Mouse (Mus musculus) lung, embryonic 16.5 days (tissue): ENCODE measurements around the gene Ndst4. TPM values are rescaled to one million over a fixed set of nuclear protein-coding genes. Genes with fewer than 3 reads are reported as not detected.

Experiments used
- ATAC-seq: fragments of 200-750 bp; cut with Nextera tagmentation; 2 replicates; pipeline ENCODE4 v1.8.0; 2017; ENCODE audit warnings: low read depth, mild to moderate bottlenecking, moderate library complexity
- H3K27ac ChIP-seq: fragments of 300-500 bp; sonication (generic); 2 replicates; pipeline ENCODE4 v1.5.1; 2014; ENCODE audit warnings: mild to moderate bottlenecking, control low read depth, low read length
- H3K27me3 ChIP-seq: fragments of 300-500 bp; sonication (generic); 2 replicates; pipeline ENCODE4 v1.6.1; 2014; ENCODE audit warnings: low read depth, low read length, mixed read lengths; ENCODE audit not compliant: control insufficient read depth, insufficient read depth
- H3K36me3 ChIP-seq: fragments of 300-500 bp; sonication (generic); 2 replicates; pipeline ENCODE4 v1.6.1; 2014; ENCODE audit warnings: low read length; ENCODE audit not compliant: control insufficient read depth, insufficient read depth
- H3K4me1 ChIP-seq: fragments of 300-500 bp; sonication (generic); replicated peaks from 2 replicates; pipeline ENCODE4 v1.6.1; 2014; ENCODE audit warnings: low read length, mixed read lengths; ENCODE audit not compliant: control insufficient read depth, insufficient read depth
- H3K4me2 ChIP-seq: fragments of 300-500 bp; sonication (generic); 2 replicates; pipeline ENCODE4 v1.6.1; 2014; ENCODE audit warnings: low read depth, low read length, control low read depth
- H3K4me3 ChIP-seq: fragments of 300-500 bp; sonication (generic); 2 replicates; pipeline ENCODE4 v1.5.1; 2014; ENCODE audit warnings: mild to moderate bottlenecking, low read length, control low read depth
- H3K9ac ChIP-seq: fragments of 300-500 bp; sonication (generic); 2 replicates; pipeline ENCODE4 v1.6.1; 2014; ENCODE audit warnings: low read length, control low read depth
- H3K9me3 ChIP-seq: fragments of 300-500 bp; sonication (generic); 2 replicates; pipeline ENCODE4 v1.6.1; 2016; ENCODE audit warnings: low read length; ENCODE audit not compliant: control insufficient read depth
- WGBS: fragments of 180-500 bp; shearing (Covaris S2); extraction: QIAGEN DNeasy Blood & Tissue Kit; methylation state at CpG from one replicate; pipeline ENCODE4 v1.1.7; 2014; 5-methylcytosine and 5-hydroxymethylcytosine counted together
- polyA plus RNA-seq: library from polyadenylated mRNA; unstranded; fragments of >200 nt; fragmentation: Nextera tagmentation; extraction: Ambion mirVana; gene quantifications from 2 replicates; pipeline ENCODE4 v1.2.1, GENCODE M21; 2015

Ndst4 gene
- polyA plus RNA-seq, 1 experiment from 2014 or later: 0.04 TPM

GRCm38 (mm10) chr3:125655009-125655635 is 251.2 kb downstream of the Ndst4 start:
- H3K36me3 ChIP-seq: no peaks in the 10 kb centered on the region
- no peak overlapping the region for H3K4me3 ChIP-seq
- H3K4me1 ChIP-seq: no peaks in the 10 kb centered on the region
- no peak overlapping the region for H3K9ac ChIP-seq
- 32% methylated on average over 3 of the region's 3 CpGs for WGBS
- ATAC-seq: no peak
- H3K9me3 ChIP-seq: no peaks in the 10 kb centered on the region
- no peak overlapping the region for H3K4me2 ChIP-seq
- no peak overlapping the region for H3K27ac ChIP-seq
- H3K27me3 ChIP-seq: no peaks in the 10 kb centered on the region

DNA sequence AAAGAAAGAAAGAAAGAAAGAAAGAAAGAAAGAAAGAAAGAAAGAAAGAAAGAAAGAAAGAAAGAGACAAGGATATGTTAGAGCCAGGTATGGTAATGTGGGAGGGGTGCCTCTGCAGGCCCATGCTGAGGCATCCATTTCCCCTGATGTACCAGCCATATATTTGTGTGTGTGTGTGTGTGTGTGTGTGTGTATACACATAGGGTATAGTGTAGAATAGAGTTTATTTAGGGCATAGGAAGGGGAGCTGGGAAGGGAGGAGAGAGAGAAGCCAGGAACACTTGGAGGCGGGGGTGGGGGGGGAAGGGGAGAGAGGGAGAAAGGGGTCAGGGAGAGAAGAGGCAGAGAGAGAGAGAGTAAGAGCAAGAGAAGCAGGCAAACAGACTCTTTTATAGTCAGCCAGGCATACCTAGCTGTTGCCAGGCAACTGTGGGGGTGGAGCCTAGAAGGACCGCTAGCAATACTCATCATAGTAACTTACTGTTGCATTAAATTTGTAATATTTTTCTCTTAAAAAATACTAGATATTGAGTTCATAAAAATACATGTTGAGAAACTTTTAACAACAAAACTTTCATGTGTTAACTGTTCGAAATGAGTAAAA is 256.3 kb downstream of the Ndst4 start:
- Histone ChIP-seq H3K4me1 (no peaks in the 10 kb centered on the region), H3K4me3 (no peak overlapping the region), H3K27ac (no peak overlapping the region), H3K27me3 (no peaks in the 10 kb centered on the region), H3K9me3 (no peaks in the 10 kb centered on the region), H3K9ac (no peak overlapping the region), H3K4me2 (no peak overlapping the region), H3K36me3 (no peaks in the 10 kb centered on the region)
- WGBS: 54% methylated on average over 3 of the region's 3 CpGs
- ATAC-seq: 0 out of 2 replicates have a peak, but pooled peaks have one; percentile 64

DNA sequence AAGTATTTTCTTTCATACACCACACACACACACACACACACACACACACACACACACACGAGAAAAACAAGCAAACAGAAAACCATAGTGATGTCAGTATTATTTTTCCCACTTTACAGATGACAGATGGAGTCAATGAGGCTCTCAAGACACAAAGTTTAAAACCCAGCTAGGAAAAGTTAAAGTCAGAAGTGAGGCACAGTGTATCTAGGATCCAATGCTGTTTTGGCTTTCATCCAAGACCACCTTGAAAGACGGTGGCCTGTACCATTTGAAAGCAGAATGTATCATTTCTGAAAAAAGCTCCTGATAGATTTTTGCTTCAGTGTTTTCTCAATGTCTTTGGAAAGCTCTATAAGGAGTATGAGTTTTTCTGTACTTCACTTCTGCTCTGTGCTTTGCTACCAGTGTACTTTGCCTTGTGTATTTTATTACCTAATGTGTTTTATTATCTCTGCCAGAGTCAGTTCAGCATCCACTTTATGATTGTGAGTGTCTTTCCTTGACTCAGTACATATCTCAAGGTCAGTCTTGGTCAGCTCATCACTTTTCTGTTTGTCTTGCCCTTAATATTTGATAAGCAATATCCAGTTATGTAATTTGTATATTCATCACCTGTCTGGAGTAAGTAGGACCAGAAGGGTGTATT is 257.1 kb downstream of the Ndst4 start:
- ATAC-seq: no peak
- Histone ChIP-seq H3K9me3 (no peaks in the 10 kb centered on the region), H3K4me1 (no peaks in the 10 kb centered on the region), H3K27ac (no peak overlapping the region), H3K4me3 (no peak overlapping the region), H3K9ac (no peak overlapping the region), H3K27me3 (no peaks in the 10 kb centered on the region), H3K4me2 (no peak overlapping the region), H3K36me3 (no peaks in the 10 kb centered on the region)
- 32% methylated on average over 2 of the region's 2 CpGs for WGBS

GRCm38 (mm10) chr3:125673997-125674794 is 270.3 kb downstream of the Ndst4 start:
- Histone ChIP-seq H3K4me3 (no peak overlapping the region), H3K9me3 (no peaks in the 10 kb centered on the region), H3K4me1 (no peaks in the 10 kb centered on the region), H3K9ac (no peak overlapping the region), H3K27me3 (no peaks in the 10 kb centered on the region), H3K4me2 (no peak overlapping the region), H3K27ac (no peak overlapping the region), H3K36me3 (no peaks in the 10 kb centered on the region)
- ATAC-seq: no peak
- 51% methylated on average over 9 of the region's 9 CpGs for WGBS

DNA sequence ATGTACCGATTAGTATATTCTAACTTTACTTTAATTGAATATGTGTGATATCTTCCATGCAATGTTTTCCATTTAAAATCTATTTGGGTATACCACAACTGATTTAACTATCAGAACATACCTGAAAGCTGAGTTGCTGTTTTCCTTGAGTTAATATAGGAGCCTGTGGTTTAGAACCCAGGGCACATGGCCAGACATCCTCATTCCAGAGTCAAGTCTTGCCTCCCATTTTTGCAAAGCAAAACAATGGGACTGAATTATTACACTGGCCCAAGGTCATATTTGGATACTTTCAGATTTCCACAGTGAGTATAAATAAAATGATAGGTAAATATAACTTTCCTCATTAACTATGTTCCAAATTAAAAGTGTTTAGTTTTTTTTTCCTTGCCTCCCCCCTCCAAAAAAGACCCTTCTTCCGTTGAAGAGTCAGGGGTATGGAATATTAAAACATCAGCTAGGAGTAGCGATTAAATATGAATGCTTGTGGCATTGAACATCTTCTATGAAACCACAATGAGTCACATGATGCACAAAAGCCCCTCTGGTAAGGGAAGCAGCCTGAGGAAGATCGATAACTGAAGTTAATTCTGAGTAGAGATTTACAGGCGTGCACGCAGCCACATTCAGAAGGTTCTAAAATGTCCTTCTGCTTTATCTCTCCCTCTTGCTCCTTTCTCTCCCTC is 271.5 kb downstream of the Ndst4 start:
- 78% methylated on average over 6 of the region's 6 CpGs for WGBS
- H3K4me2 ChIP-seq: no peak overlapping the region

GRCm38 (mm10) chr3:125678924-125679323 is 275.0 kb downstream of the Ndst4 start:
- Histone ChIP-seq H3K9ac (no peak overlapping the region), H3K9me3 (no peaks in the 10 kb centered on the region), H3K36me3 (no peaks in the 10 kb centered on the region), H3K4me3 (no peak overlapping the region), H3K27ac (no peak overlapping the region), H3K27me3 (no peaks in the 10 kb centered on the region), H3K4me1 (no peaks in the 10 kb centered on the region), H3K4me2 (no peak overlapping the region)
- no peak for ATAC-seq
- 76% methylated on average over 9 of the region's 9 CpGs for WGBS

More for the DNA sequence above, 271.5 kb downstream of the Ndst4 start:
- Histone ChIP-seq H3K9ac (no peak overlapping the region), H3K27ac (no peak overlapping the region), H3K4me3 (no peak overlapping the region), H3K36me3 (no peaks in the 10 kb centered on the region), H3K27me3 (no peaks in the 10 kb centered on the region), H3K4me1 (no peaks in the 10 kb centered on the region), H3K9me3 (no peaks in the 10 kb centered on the region)
- ATAC-seq: no peak

DNA sequence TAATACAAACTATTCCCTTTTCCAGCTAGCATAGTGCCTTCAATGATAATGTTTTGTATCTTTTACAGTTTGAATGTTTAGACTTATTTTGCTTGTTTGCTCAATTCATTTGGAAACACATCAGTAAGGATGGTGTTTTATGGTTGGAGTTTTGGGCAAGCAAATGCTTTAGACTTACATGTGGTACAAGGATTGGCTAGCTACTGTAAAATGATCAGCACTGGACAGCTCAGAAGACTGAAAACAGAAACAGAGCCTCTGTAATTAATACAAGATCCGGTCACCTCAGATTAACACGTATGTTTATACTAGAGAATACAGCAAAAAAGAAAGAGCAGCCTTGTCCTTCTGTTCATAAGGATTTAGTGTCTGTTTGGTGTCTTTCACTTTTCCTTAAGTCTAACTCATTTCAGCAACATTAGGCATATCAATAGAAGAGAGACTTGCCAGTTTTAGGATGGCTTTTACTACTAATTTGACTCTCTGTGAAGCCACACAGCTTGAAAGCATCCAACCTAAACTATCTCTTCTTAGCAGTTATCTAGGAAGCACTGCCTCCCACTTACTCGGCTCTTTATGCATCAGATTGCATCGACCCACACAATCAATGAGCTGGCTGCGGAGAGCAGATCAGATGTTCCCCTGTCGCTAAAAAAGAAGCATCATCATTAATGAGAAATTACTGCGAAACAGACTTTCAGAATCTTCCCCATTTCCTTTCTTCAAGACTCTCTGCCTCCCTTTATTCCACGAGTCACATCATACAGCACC is 279.8 kb downstream of the Ndst4 start:
- H3K9ac ChIP-seq: no peak overlapping the region
- no peaks in the 10 kb centered on the region for H3K9me3 ChIP-seq
- H3K4me2 ChIP-seq: no peak overlapping the region
- H3K27ac ChIP-seq: no peak overlapping the region
- H3K36me3 ChIP-seq: no peaks in the 10 kb centered on the region
- H3K4me3 ChIP-seq: no peak overlapping the region
- H3K27me3 ChIP-seq: no peaks in the 10 kb centered on the region
- no peak for ATAC-seq
- H3K4me1 ChIP-seq: no peaks in the 10 kb centered on the region
- WGBS: 72% methylated on average over 8 of the region's 8 CpGs

DNA sequence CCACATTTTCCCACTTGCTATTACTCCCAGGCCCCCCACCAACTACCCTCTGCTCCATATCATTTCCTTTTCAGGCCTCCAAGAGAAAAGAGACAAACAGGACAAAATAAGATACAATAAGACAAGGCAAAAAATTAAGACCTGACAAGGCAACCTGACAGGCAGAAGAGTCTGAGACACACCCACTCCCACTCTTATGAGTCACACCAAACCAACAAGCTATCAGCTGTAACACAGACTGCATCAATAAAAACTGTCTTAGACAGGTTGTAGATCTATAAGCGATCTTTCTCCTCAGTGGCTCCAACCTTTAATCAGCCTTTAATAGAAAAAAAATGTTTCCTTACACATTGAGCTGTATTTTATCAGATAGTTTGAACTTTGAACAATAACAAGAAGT is 280.7 kb downstream of the Ndst4 start:
- no peaks in the 10 kb centered on the region for H3K36me3 ChIP-seq
- H3K27ac ChIP-seq: no peak overlapping the region
- WGBS: 90% methylated on average over 1 of the region's 1 CpGs
- no peaks in the 10 kb centered on the region for H3K27me3 ChIP-seq
- H3K9me3 ChIP-seq: no peaks in the 10 kb centered on the region
- no peak for ATAC-seq
- H3K9ac ChIP-seq: no peak overlapping the region
- no peak overlapping the region for H3K4me2 ChIP-seq
- no peak overlapping the region for H3K4me3 ChIP-seq
- H3K4me1 ChIP-seq: no peaks in the 10 kb centered on the region
